Mouse (Mus musculus): Measurements from ENCODE around the gene Ptprn2. TPM values are rescaled to one million over a fixed set of nuclear protein-coding genes. Genes with fewer than 3 reads are reported as not detected.

Ptprn2 gene
- polyA plus RNA-seq, 1 experiment: 0.40 TPM

DNA sequence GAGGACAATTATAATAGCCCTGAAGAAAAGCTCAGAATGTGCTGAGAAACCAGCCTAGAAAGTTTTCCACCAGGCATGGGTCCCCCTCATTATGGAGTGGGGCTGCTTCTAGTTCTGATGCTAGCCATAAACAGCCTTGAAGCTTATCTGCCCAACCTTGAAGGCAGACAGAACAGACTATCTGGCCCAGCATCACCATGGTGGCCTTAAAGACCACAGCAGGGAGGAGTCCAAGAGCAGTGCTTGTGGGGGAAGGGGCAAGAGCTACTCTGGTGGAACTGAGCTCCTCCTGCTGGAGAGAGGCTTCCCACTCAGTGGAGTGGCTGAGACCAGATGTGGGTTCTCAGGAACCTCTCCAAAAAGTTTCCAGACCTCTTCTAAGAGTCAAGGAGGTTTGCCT, 540.2 kb downstream of the Ptprn2 start:
- Histone ChIP-seq H3K4me3 (ENCODE audit: control insufficient read depth, low read depth, low read length) (no peak overlapping the region), H3K27ac (ENCODE audit: control insufficient read depth, insufficient read depth, low read depth, low read length) (no peak overlapping the region), H3K36me3 (ENCODE audit: control insufficient read depth, insufficient read depth, low read length) (no peaks in the 10 kb centered on the region), H3K4me1 (ENCODE audit: control insufficient read depth, insufficient read depth, low read length) (no peaks in the 10 kb centered on the region), H3K27me3 (ENCODE audit: control insufficient read depth, insufficient read depth, low read length) (no peaks in the 10 kb centered on the region)
- TF ChIP-seq CTCF (IDR thresholded peaks at IDR 0.05; ENCODE audit: control insufficient read depth, insufficient read depth, insufficient replicate concordance, low read depth, low read length) (no peak), POLR2A (IDR thresholded peaks at IDR 0.05; ENCODE audit: control insufficient read depth, low read depth, low read length) (no peak)

DNA sequence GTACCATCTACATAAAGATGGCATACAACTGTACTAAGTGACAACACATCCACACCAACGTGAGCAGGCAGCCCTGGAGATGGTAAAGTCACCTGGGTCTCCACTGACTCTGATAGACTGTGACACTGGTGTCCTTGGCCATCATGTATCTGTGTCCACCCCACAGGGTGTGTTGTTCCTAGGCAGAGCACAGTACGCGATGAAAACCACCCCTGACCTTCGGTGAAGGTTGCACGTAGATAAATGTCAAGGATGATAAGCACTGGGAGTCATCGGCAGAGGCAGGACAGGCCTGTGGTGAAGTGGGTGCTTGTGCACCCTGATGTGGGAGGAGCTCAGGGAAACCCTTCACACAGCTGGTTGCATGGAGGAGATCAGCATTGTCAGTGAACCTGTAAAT, 541.8 kb downstream of the Ptprn2 start:
- Histone ChIP-seq H3K4me3 (ENCODE audit: control insufficient read depth, low read depth, low read length) (no peak overlapping the region), H3K27me3 (ENCODE audit: control insufficient read depth, insufficient read depth, low read length) (no peaks in the 10 kb centered on the region), H3K36me3 (ENCODE audit: control insufficient read depth, insufficient read depth, low read length) (no peaks in the 10 kb centered on the region), H3K27ac (ENCODE audit: control insufficient read depth, insufficient read depth, low read depth, low read length) (no peak overlapping the region), H3K4me1 (ENCODE audit: control insufficient read depth, insufficient read depth, low read length) (no peaks in the 10 kb centered on the region)
- TF ChIP-seq POLR2A (IDR thresholded peaks at IDR 0.05; ENCODE audit: control insufficient read depth, low read depth, low read length): no peak
- no peak for TF ChIP-seq CTCF (IDR thresholded peaks at IDR 0.05; ENCODE audit: control insufficient read depth, insufficient read depth, insufficient replicate concordance, low read depth, low read length)

DNA sequence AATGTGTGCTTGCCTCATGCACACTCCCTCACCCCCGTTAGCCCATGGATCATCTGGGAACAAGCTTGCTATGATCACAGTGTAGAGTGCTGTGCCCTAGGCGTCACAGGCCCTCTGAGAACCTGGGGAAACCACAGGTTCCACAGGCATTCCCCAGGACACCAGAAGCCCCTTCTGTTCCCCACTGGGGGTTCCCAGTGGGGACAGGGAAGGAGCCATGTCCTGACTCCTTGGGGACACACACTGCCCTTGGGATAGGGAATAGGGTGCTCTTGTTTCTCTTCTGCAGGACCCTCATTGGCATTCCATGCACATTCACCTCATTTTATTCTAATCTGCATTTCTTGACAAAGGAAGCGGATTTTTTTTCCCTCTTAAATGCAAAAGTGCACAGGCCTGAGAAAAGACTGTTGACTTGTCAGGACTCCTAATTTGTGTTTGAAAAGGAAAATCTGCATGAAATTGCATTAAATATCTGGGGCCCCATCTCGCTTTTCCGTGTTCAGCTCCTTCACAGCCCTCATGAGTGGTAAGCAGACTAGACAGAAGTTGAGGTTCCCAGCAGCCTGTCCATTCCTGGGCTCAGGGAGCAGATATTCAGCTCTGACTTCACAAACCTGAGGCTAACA, 542.9 kb downstream of the Ptprn2 start:
- no peak overlapping the region for H3K27ac ChIP-seq (ENCODE audit: control insufficient read depth, insufficient read depth, low read depth, low read length)
- H3K4me1 ChIP-seq (ENCODE audit: control insufficient read depth, insufficient read depth, low read length): no peaks in the 10 kb centered on the region

DNA sequence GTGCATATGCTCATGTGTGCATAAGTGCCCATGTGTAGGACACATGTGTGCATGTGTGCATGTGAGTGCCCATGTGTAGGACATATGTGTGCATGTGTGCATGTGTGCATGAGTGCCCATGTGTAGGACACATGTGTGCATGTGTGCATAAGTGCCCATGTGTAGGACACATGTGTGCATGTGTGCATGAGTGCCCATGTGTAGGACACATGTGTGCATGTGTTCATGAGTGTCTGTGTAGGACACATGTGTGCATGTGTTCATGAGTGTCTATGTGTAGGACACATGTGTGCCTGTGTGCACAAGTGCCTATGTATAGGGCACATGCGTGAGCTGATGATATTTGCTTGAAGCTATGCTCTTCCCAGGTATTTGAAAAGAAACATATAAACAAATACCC, 547.7 kb downstream of the Ptprn2 start:
- Histone ChIP-seq H3K27ac (ENCODE audit: control insufficient read depth, insufficient read depth, low read depth, low read length) (no peak overlapping the region), H3K4me1 (ENCODE audit: control insufficient read depth, insufficient read depth, low read length) (no peaks in the 10 kb centered on the region), H3K4me3 (ENCODE audit: control insufficient read depth, low read depth, low read length) (no peak overlapping the region), H3K27me3 (ENCODE audit: control insufficient read depth, insufficient read depth, low read length) (no peaks in the 10 kb centered on the region), H3K36me3 (ENCODE audit: control insufficient read depth, insufficient read depth, low read length) (no peaks in the 10 kb centered on the region)
- TF ChIP-seq CTCF (IDR thresholded peaks at IDR 0.05; ENCODE audit: control insufficient read depth, insufficient read depth, insufficient replicate concordance, low read depth, low read length) (no peak), POLR2A (IDR thresholded peaks at IDR 0.05; ENCODE audit: control insufficient read depth, low read depth, low read length) (no peak)

More for the DNA sequence above, 542.9 kb downstream of the Ptprn2 start:
- TF ChIP-seq CTCF (IDR thresholded peaks at IDR 0.05; ENCODE audit: control insufficient read depth, insufficient read depth, insufficient replicate concordance, low read depth, low read length) (no peak), POLR2A (IDR thresholded peaks at IDR 0.05; ENCODE audit: control insufficient read depth, low read depth, low read length) (no peak)
- Histone ChIP-seq H3K27me3 (ENCODE audit: control insufficient read depth, insufficient read depth, low read length) (no peaks in the 10 kb centered on the region), H3K4me3 (ENCODE audit: control insufficient read depth, low read depth, low read length) (no peak overlapping the region), H3K36me3 (ENCODE audit: control insufficient read depth, insufficient read depth, low read length) (no peaks in the 10 kb centered on the region)

DNA sequence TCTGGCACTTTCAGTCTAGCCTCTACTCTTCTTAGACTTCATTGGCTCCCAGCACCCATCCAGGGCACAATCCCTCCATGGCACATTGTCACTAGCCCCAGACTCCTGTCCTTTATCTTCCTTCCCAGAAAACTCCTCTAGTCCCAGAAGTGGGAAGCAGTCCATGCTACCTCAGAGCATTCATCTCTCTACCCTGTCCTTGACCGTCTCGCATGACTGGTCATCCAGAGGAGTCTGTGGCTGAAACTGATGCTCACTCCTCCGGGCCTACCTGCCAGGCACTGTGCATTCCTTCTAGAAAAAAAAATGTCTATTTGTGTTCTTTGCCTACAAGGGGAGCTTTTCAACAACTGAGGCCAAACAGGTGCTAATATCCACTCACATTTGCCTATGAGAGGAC, 549.0 kb downstream of the Ptprn2 start:
- no peaks in the 10 kb centered on the region for H3K4me1 ChIP-seq (ENCODE audit: control insufficient read depth, insufficient read depth, low read length)
- no peak overlapping the region for H3K4me3 ChIP-seq (ENCODE audit: control insufficient read depth, low read depth, low read length)
- H3K27ac ChIP-seq (ENCODE audit: control insufficient read depth, insufficient read depth, low read depth, low read length): no peak overlapping the region
- H3K36me3 ChIP-seq (ENCODE audit: control insufficient read depth, insufficient read depth, low read length): no peaks in the 10 kb centered on the region
- H3K27me3 ChIP-seq (ENCODE audit: control insufficient read depth, insufficient read depth, low read length): no peaks in the 10 kb centered on the region
- TF ChIP-seq POLR2A (IDR thresholded peaks at IDR 0.05; ENCODE audit: control insufficient read depth, low read depth, low read length): no peak
- no peak for TF ChIP-seq CTCF (IDR thresholded peaks at IDR 0.05; ENCODE audit: control insufficient read depth, insufficient read depth, insufficient replicate concordance, low read depth, low read length)

DNA sequence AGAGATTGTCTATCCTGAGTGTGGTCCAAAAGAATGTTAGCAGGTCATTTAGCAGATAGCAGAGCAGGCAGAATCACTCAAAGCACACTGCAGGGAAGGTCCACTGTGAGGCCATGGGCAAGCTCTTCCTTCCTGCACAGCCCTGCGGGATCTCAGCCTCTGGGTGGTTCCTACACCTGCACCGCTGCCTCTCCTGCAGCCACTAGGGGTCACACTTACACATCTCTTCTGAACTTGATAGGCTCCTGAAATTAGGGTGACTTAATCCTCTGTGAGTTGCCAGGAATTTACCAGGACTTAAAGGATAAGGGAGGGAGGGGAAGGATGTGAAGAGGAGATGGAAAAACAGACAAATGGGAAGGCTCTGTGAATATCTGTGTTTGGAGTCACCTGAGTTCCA, 549.7 kb downstream of the Ptprn2 start:
- no peak overlapping the region for H3K27ac ChIP-seq (ENCODE audit: control insufficient read depth, insufficient read depth, low read depth, low read length)
- TF ChIP-seq POLR2A (IDR thresholded peaks at IDR 0.05; ENCODE audit: control insufficient read depth, low read depth, low read length): no peak
- TF ChIP-seq CTCF (IDR thresholded peaks at IDR 0.05; ENCODE audit: control insufficient read depth, insufficient read depth, insufficient replicate concordance, low read depth, low read length): peak; percentile 66; the same call in 1 of the 2 replicates
- H3K36me3 ChIP-seq (ENCODE audit: control insufficient read depth, insufficient read depth, low read length): no peaks in the 10 kb centered on the region
- H3K4me3 ChIP-seq (ENCODE audit: control insufficient read depth, low read depth, low read length): no peak overlapping the region
- H3K4me1 ChIP-seq (ENCODE audit: control insufficient read depth, insufficient read depth, low read length): no peaks in the 10 kb centered on the region
- H3K27me3 ChIP-seq (ENCODE audit: control insufficient read depth, insufficient read depth, low read length): no peaks in the 10 kb centered on the region

DNA sequence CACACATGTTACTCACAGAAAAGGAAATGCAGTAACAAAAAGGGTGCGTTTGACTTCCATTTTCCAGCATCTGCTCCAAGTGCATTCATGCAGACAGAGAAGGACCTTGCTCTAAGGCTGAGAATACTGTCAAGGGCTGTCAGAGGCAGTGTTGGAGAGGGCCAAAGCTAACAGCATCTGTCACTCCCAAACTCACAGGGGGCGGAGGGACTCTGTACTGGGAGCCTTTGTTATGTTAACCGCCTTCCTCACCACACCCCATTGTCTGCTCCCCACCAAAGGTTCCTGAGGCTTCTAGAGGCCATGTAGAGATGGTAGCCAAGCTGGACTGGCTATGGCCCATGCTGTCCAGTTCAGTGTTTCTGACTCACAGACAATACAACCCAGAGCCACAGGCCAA, 553.9 kb downstream of the Ptprn2 start:
- Histone ChIP-seq H3K27ac (ENCODE audit: control insufficient read depth, insufficient read depth, low read depth, low read length) (no peak overlapping the region), H3K4me1 (ENCODE audit: control insufficient read depth, insufficient read depth, low read length) (no peaks in the 10 kb centered on the region), H3K4me3 (ENCODE audit: control insufficient read depth, low read depth, low read length) (no peak overlapping the region), H3K27me3 (ENCODE audit: control insufficient read depth, insufficient read depth, low read length) (no peaks in the 10 kb centered on the region), H3K36me3 (ENCODE audit: control insufficient read depth, insufficient read depth, low read length) (no peaks in the 10 kb centered on the region)
- TF ChIP-seq POLR2A (IDR thresholded peaks at IDR 0.05; ENCODE audit: control insufficient read depth, low read depth, low read length): no peak
- no peak for TF ChIP-seq CTCF (IDR thresholded peaks at IDR 0.05; ENCODE audit: control insufficient read depth, insufficient read depth, insufficient replicate concordance, low read depth, low read length)
